Mouse (Mus musculus) C2C12 (cell line): ENCODE results near the gene Pard6b.

Source experiments
- CEBPB ChIP-seq: IDR thresholded peaks from one replicate; pipeline ENCODE4 v1.6.1; 2011; ENCODE audit warnings: low read depth, mild to moderate bottlenecking, control low read depth, moderate library complexity
- CTCF ChIP-seq: IDR thresholded peaks from one replicate; pipeline ENCODE4 v1.5.1; 2011; ENCODE audit not compliant: control insufficient read depth, insufficient read depth, insufficient read length
- MAX ChIP-seq: IDR thresholded peaks from one replicate; pipeline ENCODE4 v1.6.1; 2011; ENCODE audit warnings: mild to moderate bottlenecking, control low read depth
- MYOD1 ChIP-seq: IDR thresholded peaks from one replicate; pipeline ENCODE4 v1.6.1; 2011; ENCODE audit warnings: low read depth; ENCODE audit not compliant: control insufficient read depth, insufficient read length
- MYOG ChIP-seq: IDR thresholded peaks from one replicate; pipeline ENCODE4 v1.6.1; 2011; ENCODE audit not compliant: control insufficient read depth, insufficient read length; ENCODE audit errors: extremely low read depth
- USF1 ChIP-seq: IDR thresholded peaks from one replicate; pipeline ENCODE4 v1.6.1; 2011; ENCODE audit warnings: low read depth, mild to moderate bottlenecking, control low read depth, moderate library complexity

- TF ChIP-seq CTCF (no peak), MYOD1 (no peak), CEBPB (no peak), USF1 (no peak), MAX (no peak), MYOG (no peak)
These were observed 25.9 kb downstream of the Pard6b start for GRCm38 (mm10) chr2:168106701-168107178.
